14 mouse cellular contexts compared by ENCODE assay signal in the genomic region with DNA sequence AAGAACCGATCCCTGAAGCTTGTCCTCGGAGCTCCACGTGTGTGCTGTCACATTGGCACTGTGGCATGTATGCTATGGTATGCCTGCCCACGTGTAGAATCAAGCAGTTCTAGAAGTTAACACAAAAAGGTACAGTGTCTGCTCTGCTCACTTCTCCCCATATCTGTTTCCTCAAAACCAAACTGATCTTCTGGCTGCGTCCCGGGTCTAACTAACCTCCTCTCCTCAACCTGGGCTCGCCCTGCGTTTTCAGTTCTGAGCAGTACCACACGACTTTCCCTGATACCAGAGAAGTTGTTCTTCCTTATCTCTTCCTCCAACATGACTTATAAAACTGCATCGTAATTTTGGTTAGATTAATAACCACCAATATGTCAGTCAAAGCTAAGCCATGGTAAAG. TPM values are rescaled to one million over a fixed set of nuclear protein-coding genes. Genes with fewer than 3 reads are reported as not detected.
DNase-seq lines count a peak whose midpoint lies in the region; ATAC-seq and TF ChIP-seq lines count a peak whose summit lies in the region.
"Had no signal": no experiment of that assay in that cellular context is flagged by ENCODE, and none has a peak within 500 bp of the region (broad histone marks: within the 10 kb centered on the region; RNA-seq: fewer than 3 reads in every experiment).

No protein-coding gene starts in this region.

- no peak for ATAC-seq in heart, embryonic 11.5 days (replicated peaks; ENCODE audit: insufficient number of reproducible peaks, low FRiP score, low TSS enrichment)
- peak; percentile 70 for ATAC-seq in stomach, embryonic 15.5 days (ENCODE audit: insufficient read depth, low FRiP score, low read depth)
- ATAC-seq in stomach, postnatal 0 days (ENCODE audit: low FRiP score, low TSS enrichment) = no peak
- peak; percentile 76 for ATAC-seq in liver, embryonic 14.5 days (ENCODE audit: insufficient read depth)

- DNase-seq in heart, adult 2 months = no peak
- DNase-seq in stomach, postnatal 0 days (ENCODE audit: low spot score) = no peak
- peak; percentile 65 to 70 (median 68) for DNase-seq in liver, embryonic 14.5 days (ENCODE audit: low read depth in 3 of 3, low spot score in 3 of 3)
- DNase-seq in adrenal gland, postnatal 14 days = no peak
- DNase-seq in layer of hippocampus, adult 9-10 months (ENCODE audit: low spot score) = no peak
- DNase-seq in retina, embryonic 14.5 days (ENCODE audit: low spot score) = no peak
- DNase-seq: adrenal gland, postnatal 25 days had no signal

- intact Hi-C loops in heart, adult 2 months (cut with DNase I) = no loop called here

- peaks cover 15% of the 10 kb centered on the region for H3K4me1 ChIP-seq in heart, adult 2 months (ENCODE audit: control insufficient read depth, insufficient read depth, low read length)
- peaks cover 7% of the 10 kb centered on the region for H3K4me1 ChIP-seq in heart, embryonic 11.5 days (ENCODE audit: control insufficient read depth, insufficient read depth, low read length)
- H3K4me1 ChIP-seq in stomach, embryonic 15.5 days = peaks cover 2% of the 10 kb centered on the region; the same call in 1 of the 2 replicates
- H3K4me1 ChIP-seq in stomach, postnatal 0 days (replicated peaks; ENCODE audit: control insufficient read depth, insufficient read depth) = no peaks in the 10 kb centered on the region; the same call in 1 of the 2 replicates
- H3K4me1 ChIP-seq in liver, embryonic 14.5 days (replicated peaks; ENCODE audit: control insufficient read depth in 2 of 2, insufficient read depth in 2 of 2, low read length in 1 of 2) = peaks cover 89 to 94% of the 10 kb centered on the region in 2 experiments

- H3K79me2 ChIP-seq in heart, adult 2 months (replicated peaks; ENCODE audit: control insufficient read depth, insufficient read depth, low read length) = no peaks in the 10 kb centered on the region; the same call in 1 of the 2 replicates

- H3K4me3 ChIP-seq in heart, adult 2 months = no peak overlapping the region; the same call in 1 of the 2 replicates
- H3K4me3 ChIP-seq in heart, embryonic 11.5 days (ENCODE audit: low read depth, low read length) = no peak overlapping the region
- H3K4me3 ChIP-seq in stomach, embryonic 15.5 days (replicated peaks) = no peak overlapping the region
- no peak overlapping the region for H3K4me3 ChIP-seq in stomach, postnatal 0 days (ENCODE audit: low read depth, low read length)
- peak overlapping the region; percentile 21 to 47 for H3K4me3 ChIP-seq in liver, embryonic 14.5 days (ENCODE audit: insufficient read depth in 1 of 2, low read depth in 2 of 2, low read length in 2 of 2)
- H3K4me3 ChIP-seq: hindbrain, embryonic 15.5 days; limb, embryonic 10.5 days had no signal

- peaks cover 2% of the 10 kb centered on the region; the same call in 1 of the 2 replicates for H3K36me3 ChIP-seq in heart, adult 2 months (ENCODE audit: control insufficient read depth, insufficient read depth, low read length)
- H3K36me3 ChIP-seq in heart, embryonic 11.5 days (ENCODE audit: control insufficient read depth, insufficient read depth, low read length) = no peaks in the 10 kb centered on the region
- no peaks in the 10 kb centered on the region for H3K36me3 ChIP-seq in stomach, embryonic 15.5 days
- peaks cover 6% of the 10 kb centered on the region; the same call in 1 of the 2 replicates for H3K36me3 ChIP-seq in stomach, postnatal 0 days (ENCODE audit: control insufficient read depth, insufficient read depth, low read length)
- peaks cover 68% of the 10 kb centered on the region for H3K36me3 ChIP-seq in liver, embryonic 14.5 days (replicated peaks; ENCODE audit: control insufficient read depth, insufficient read depth, low read depth)
- H3K36me3 ChIP-seq: hindbrain, embryonic 15.5 days; limb, embryonic 10.5 days had no signal

- no peak for TF ChIP-seq EP300 in heart, adult 2 months (IDR thresholded peaks at IDR 0.05; ENCODE audit: insufficient read depth, low read depth, low read length)
- TF ChIP-seq EP300 in stomach, postnatal 0 days (optimal IDR thresholded peaks at IDR 0.05) = no peak
- peak; percentile 86 for TF ChIP-seq EP300 in liver, embryonic 14.5 days (IDR thresholded peaks at IDR 0.05; ENCODE audit: low read depth)

- WGBS in heart, adult 2 months = 36% methylated on average over 10 of the region's 10 CpGs
- WGBS in heart, embryonic 11.5 days (ENCODE audit: insufficient replicate concordance) = 57% methylated on average over 10 of the region's 10 CpGs
- WGBS in stomach, embryonic 15.5 days = 54% methylated on average over 10 of the region's 10 CpGs
- 53% methylated on average over 10 of the region's 10 CpGs for WGBS in stomach, postnatal 0 days
- WGBS in liver, embryonic 14.5 days (ENCODE audit: insufficient replicate concordance) = 14% methylated on average over 10 of the region's 10 CpGs

- no peak overlapping the region for H3K4me2 ChIP-seq in heart, embryonic 11.5 days
- H3K4me2 ChIP-seq in stomach, embryonic 15.5 days = no peak overlapping the region; the same call in 1 of the 2 replicates
- no peak overlapping the region for H3K4me2 ChIP-seq in stomach, postnatal 0 days (replicated peaks; ENCODE audit: low read depth)
- H3K4me2 ChIP-seq in liver, embryonic 14.5 days (ENCODE audit: low read depth) = peak overlapping the region; percentile 80
- H3K4me2 ChIP-seq: hindbrain, embryonic 15.5 days had no signal

- H3K27ac ChIP-seq in heart, adult 2 months = peak overlapping the region; percentile 48
- H3K27ac ChIP-seq in heart, embryonic 11.5 days (ENCODE audit: low read depth, low read length) = no peak overlapping the region
- no peak overlapping the region for H3K27ac ChIP-seq in stomach, embryonic 15.5 days
- no peak overlapping the region for H3K27ac ChIP-seq in stomach, postnatal 0 days (replicated peaks)
- H3K27ac ChIP-seq in liver, embryonic 14.5 days = peak overlapping the region; percentile 96
- H3K27ac ChIP-seq: hindbrain, embryonic 15.5 days; limb, embryonic 10.5 days had no signal

- TF ChIP-seq POLR2A in heart, adult 2 months (IDR thresholded peaks at IDR 0.05; ENCODE audit: insufficient read depth, low read depth, low read length) = no peak

- H3K9me3 ChIP-seq in heart, embryonic 11.5 days (replicated peaks; ENCODE audit: control insufficient read depth, low read length) = no peaks in the 10 kb centered on the region
- no peaks in the 10 kb centered on the region for H3K9me3 ChIP-seq in stomach, embryonic 15.5 days
- H3K9me3 ChIP-seq in stomach, postnatal 0 days (ENCODE audit: control insufficient read depth, low read length) = no peaks in the 10 kb centered on the region
- no peaks in the 10 kb centered on the region for H3K9me3 ChIP-seq in liver, embryonic 14.5 days (ENCODE audit: control insufficient read depth, low read length)
- H3K9me3 ChIP-seq: hindbrain, embryonic 15.5 days; limb, embryonic 10.5 days had no signal

- H3K27me3 ChIP-seq in heart, adult 2 months (ENCODE audit: control insufficient read depth, insufficient read depth, low read length) = no peaks in the 10 kb centered on the region
- no peaks in the 10 kb centered on the region for H3K27me3 ChIP-seq in heart, embryonic 11.5 days (ENCODE audit: control insufficient read depth, insufficient read depth, low read length)
- no peaks in the 10 kb centered on the region for H3K27me3 ChIP-seq in stomach, embryonic 15.5 days (replicated peaks)
- H3K27me3 ChIP-seq in stomach, postnatal 0 days (ENCODE audit: control insufficient read depth, insufficient read depth, low read length) = no peaks in the 10 kb centered on the region; the same call in 1 of the 2 replicates
- no peaks in the 10 kb centered on the region for H3K27me3 ChIP-seq in liver, embryonic 14.5 days (ENCODE audit: control insufficient read depth, insufficient read depth, low read length)
- H3K27me3 ChIP-seq: hindbrain, embryonic 15.5 days had no signal

- H3K9ac ChIP-seq in heart, adult 2 months (ENCODE audit: low read depth, low read length) = peak overlapping the region; percentile 11; the same call in 1 of the 2 replicates
- no peak overlapping the region for H3K9ac ChIP-seq in heart, embryonic 11.5 days (ENCODE audit: low read depth, low read length)
- H3K9ac ChIP-seq in stomach, embryonic 15.5 days = no peak overlapping the region
- no peak overlapping the region for H3K9ac ChIP-seq in stomach, postnatal 0 days (ENCODE audit: low read length)
- H3K9ac ChIP-seq in liver, embryonic 14.5 days (replicated peaks) = peak overlapping the region; percentile 71
- H3K9ac ChIP-seq: hindbrain, embryonic 15.5 days had no signal

- TF ChIP-seq CTCF in heart, adult 2 months (IDR thresholded peaks at IDR 0.05) = no peak
- TF ChIP-seq CTCF in stomach, postnatal 0 days (IDR thresholded peaks at IDR 0.05; ENCODE audit: low read depth) = no peak
- TF ChIP-seq CTCF in liver, embryonic 14.5 days (IDR thresholded peaks at IDR 0.05; ENCODE audit: low read depth) = no peak

RNA-seq across cellular contexts. Expression of a gene that starts 9.2 kb away (rescaled TPM):
- 10 to 100 TPM; 82.4 to 87.5 TPM for total RNA-seq in heart, adult 2 months (2021)
- polyA plus RNA-seq in heart, adult 2 months (2012; rRNA removed) = 75.6 and 147 TPM in 2 replicates
- 39.6 and 46.1 TPM in 2 replicates for polyA plus RNA-seq in heart, embryonic 11.5 days (2014; fragmentation: Nextera tagmentation; extraction: Ambion mirVana)
- 67.2 and 74.4 TPM in 2 replicates for polyA plus RNA-seq in stomach, embryonic 15.5 days (2015; fragmentation: Nextera tagmentation; extraction: Ambion mirVana)
- 53.5 and 56.9 TPM in 2 replicates for polyA plus RNA-seq in stomach, postnatal 0 days (2015; fragmentation: Nextera tagmentation; extraction: Ambion mirVana)
- polyA plus RNA-seq in liver, embryonic 14.5 days (2012; rRNA removed) = 68.4 and 77.0 TPM in 2 replicates
- polyA plus RNA-seq in liver, embryonic 14.5 days (2014; fragmentation: Nextera tagmentation; extraction: Ambion mirVana) = 149 and 166 TPM in 2 replicates
- total RNA-seq in adrenal gland, postnatal 14 days (2021) = 76.9 and 78.7 TPM in 2 replicates

RNA-seq across cellular contexts. Expression of a gene that starts 39.9 kb away (rescaled TPM):
- not detected for total RNA-seq in heart, adult 2 months (2021)
- polyA plus RNA-seq in heart, adult 2 months (2012; rRNA removed) = not detected in 2 replicates
- polyA plus RNA-seq in heart, embryonic 11.5 days (2014; fragmentation: Nextera tagmentation; extraction: Ambion mirVana) = not detected in 2 replicates
- polyA plus RNA-seq in stomach, embryonic 15.5 days (2015; fragmentation: Nextera tagmentation; extraction: Ambion mirVana) = not detected in 2 replicates
- polyA plus RNA-seq in stomach, postnatal 0 days (2015; fragmentation: Nextera tagmentation; extraction: Ambion mirVana) = not detected in 2 replicates
- not detected in 2 replicates for polyA plus RNA-seq in liver, embryonic 14.5 days (2012; rRNA removed)
- not detected in 2 replicates for polyA plus RNA-seq in liver, embryonic 14.5 days (2014; fragmentation: Nextera tagmentation; extraction: Ambion mirVana)
- total RNA-seq in adrenal gland, postnatal 14 days (2021) = not detected in 2 replicates
- total RNA-seq: adrenal gland, postnatal 25 days had no signal
- polyA plus RNA-seq: C2C12; embryonic facial prominence, embryonic 14.5 days; hindbrain, embryonic 15.5 days; large intestine, adult 2 months; limb, embryonic 10.5 days had no signal

Comparison
In these comparisons a context has a peak if more than half of its experiments do, and no peak if none do; other contexts are left out.
1. H3K27ac ChIP-seq: peak in heart, adult 2 months (single experiment) and liver, embryonic 14.5 days (single experiment); none in heart, embryonic 11.5 days (single experiment), stomach, embryonic 15.5 days (single experiment) and stomach, postnatal 0 days (single experiment).
2. H3K9ac ChIP-seq: peak in heart, adult 2 months (single experiment) and liver, embryonic 14.5 days (single experiment); none in heart, embryonic 11.5 days (single experiment), stomach, embryonic 15.5 days (single experiment) and stomach, postnatal 0 days (single experiment).
3. ATAC-seq: peak in stomach, embryonic 15.5 days (single experiment) and liver, embryonic 14.5 days (single experiment); none in heart, embryonic 11.5 days (single experiment) and stomach, postnatal 0 days (single experiment).
4. DNase-seq: peak in liver, embryonic 14.5 days (3 of 3); none in heart, adult 2 months (0 of 2), stomach, postnatal 0 days (single experiment), adrenal gland, postnatal 14 days (single experiment), layer of hippocampus, adult 9-10 months (single experiment) and retina, embryonic 14.5 days (single experiment).
5. H3K4me3 ChIP-seq: peak in liver, embryonic 14.5 days (2 of 2); none in heart, adult 2 months (single experiment), heart, embryonic 11.5 days (single experiment), stomach, embryonic 15.5 days (single experiment) and stomach, postnatal 0 days (single experiment).